Mouse (Mus musculus): ENCODE data around the gene Scube1. TPM values are rescaled to one million over a fixed set of nuclear protein-coding genes. Genes with fewer than 3 reads are reported as not detected.

Scube1 gene
- total RNA-seq (2015; ENCODE audit: low replicate concordance), result not detected in 2 replicates
- total RNA-seq (2017; ENCODE audit: low replicate concordance), result not detected in 2 replicates

DNA sequence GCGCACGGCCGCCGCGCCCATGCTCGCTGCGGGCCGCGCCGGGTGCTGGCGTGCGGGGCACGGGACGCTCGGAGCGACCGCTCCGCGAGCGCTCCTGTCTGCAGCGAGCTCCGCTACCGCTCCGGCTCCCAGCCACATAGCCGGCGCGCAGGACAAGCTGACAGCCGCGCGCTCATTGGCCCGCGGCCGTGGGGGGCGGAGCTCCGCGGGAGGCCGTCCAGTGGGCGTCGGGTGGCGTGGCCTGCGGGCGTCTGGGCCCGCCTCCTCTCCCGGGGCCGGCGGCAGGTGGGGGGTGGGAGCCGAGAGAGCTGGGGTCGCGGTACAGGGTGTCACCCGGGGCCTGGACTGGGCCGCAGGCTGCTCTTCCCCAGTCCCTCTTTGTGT, at the start of gene Scube1:
Scube1 (minus strand) TSS at position 136 of the 384 bp plus-strand sequence.
- 0 out of 2 replicates have a peak, but pooled peaks have one; percentile 50 for ATAC-seq (replicated peaks; ENCODE audit: low FRiP score, poor library complexity, severe bottlenecking)

DNA sequence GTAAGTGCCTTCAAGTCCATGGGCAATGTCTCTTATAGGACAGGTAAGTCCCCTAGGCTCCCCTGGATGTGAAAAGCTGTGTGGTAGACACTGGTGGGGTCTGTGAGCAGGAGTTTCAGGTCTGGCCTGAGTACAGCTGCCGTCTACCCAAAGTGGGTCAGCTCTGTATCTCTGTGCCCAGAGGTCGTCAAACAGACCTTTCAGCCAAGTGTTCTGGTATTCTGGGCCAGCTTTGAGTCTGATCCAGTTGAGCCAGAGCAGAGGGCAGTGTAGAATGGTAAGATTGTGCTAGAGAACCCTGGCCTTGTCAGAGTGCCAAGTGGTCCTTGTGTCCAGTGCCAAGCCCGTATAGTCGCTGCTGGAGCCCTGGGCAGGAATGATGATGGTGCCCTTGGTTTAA, 48.1 kb upstream of the Scube1 start:
- ATAC-seq (replicated peaks; ENCODE audit: low FRiP score, poor library complexity, severe bottlenecking), result no peak

DNA sequence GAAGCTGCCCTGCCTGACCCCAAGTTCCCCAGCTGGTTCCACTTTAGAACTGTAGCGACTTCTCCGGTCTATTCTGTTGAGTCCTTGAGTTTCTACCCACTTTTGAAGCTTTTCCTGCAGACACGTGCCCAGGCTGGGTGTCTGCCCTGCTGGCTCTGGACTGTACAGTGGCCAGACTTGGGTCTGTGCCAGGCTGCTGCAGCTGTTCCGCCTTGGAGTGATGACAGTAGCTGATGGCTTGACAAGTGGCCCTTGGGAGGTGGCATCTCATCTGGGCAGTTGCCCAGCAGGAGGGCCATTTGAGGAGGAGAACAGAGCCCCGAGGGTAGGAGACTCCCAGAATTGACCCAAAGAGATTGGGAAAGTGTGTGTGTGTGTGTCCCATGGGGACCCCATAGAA, 47.6 kb upstream of the Scube1 start:
- no peak for ATAC-seq (replicated peaks; ENCODE audit: low FRiP score, poor library complexity, severe bottlenecking)

DNA sequence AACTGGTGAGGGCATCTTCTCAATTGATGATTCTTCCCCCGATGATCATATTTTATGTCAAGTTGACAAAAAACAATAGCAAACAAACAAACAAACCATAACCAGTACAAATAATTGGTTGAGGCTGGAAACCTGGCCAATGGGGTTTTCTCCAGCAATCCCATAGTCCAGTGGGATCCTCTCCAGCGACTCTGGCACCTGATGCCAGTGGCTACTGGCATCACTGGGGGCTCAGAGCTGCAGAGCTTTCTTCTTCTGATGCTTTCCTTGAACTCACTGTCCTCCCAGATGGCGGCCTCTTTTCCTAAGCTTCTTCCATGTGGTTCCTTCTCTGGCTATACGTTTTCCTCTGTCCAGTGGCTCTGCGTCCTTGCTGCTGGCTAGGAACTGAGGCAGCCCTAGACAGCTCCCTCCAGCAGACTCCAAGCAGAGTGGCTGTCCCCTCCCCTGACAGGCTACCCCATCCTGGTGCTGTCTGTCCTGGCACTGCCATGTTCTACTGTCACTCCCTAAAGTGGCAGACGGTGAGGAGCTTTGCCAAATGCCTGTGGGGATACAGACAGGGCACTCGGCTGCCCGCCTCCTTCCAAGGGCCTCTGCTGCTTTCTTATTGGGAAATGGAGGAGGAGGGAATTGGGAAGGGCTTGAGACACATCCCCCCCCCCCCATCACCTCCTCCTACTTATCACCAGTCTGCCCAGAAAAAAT, 46.7 kb upstream of the Scube1 start:
- ATAC-seq (replicated peaks; ENCODE audit: low FRiP score, poor library complexity, severe bottlenecking), result no peak

DNA sequence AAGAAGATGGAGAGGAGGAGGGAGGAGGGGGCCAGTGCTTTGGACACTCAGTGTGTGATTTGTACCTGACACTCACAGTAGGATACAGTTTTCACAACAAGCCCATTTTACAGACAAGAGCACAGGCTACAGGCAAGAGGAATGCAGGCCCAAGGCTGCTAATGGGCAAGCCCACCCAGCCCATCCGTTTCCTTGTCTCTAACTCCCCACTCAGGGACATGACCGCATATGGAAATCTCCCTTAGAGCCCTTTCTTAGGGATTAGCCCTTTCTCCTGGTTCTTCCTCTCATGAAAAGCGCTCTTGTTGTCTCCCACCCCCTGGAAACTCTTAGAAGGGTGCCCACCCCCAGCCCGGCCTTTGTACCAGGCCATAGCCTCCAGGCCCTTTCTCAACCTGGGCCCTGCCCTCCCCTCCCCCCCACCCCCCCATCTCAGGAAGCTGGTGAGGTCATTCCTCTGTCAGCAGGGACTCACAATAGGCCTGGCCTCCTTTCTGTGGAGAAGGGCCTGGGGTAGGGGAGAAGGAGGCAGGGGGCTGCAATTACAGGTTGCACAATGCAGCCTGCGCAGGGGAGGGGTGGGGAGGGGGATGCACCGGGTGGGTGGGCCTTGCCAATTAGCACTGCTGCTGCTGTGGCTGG, 40.7 kb upstream of the Scube1 start:
- no peak for ATAC-seq (replicated peaks; ENCODE audit: low FRiP score, poor library complexity, severe bottlenecking)

DNA sequence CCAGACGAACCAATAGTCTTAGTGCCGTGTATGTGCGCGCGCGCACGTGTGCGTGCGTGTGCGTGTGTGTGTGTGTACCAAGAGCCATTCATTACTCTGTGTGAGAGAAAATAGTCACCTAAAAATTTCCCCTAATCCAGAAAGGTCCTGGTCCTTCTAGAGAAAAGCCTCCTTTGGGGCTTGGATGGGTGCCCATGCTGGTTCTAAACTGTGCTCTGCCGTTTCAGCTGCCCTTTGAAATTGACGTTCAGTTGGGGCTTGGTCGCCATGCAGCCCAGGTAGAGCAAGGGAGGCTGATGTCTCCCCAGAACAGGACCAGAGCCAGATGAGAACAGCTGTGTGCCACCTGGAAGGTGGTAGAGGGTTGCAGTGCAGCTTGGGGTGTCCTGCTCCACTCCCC, 36.7 kb upstream of the Scube1 start:
- no peak for ATAC-seq (replicated peaks; ENCODE audit: low FRiP score, poor library complexity, severe bottlenecking)

DNA sequence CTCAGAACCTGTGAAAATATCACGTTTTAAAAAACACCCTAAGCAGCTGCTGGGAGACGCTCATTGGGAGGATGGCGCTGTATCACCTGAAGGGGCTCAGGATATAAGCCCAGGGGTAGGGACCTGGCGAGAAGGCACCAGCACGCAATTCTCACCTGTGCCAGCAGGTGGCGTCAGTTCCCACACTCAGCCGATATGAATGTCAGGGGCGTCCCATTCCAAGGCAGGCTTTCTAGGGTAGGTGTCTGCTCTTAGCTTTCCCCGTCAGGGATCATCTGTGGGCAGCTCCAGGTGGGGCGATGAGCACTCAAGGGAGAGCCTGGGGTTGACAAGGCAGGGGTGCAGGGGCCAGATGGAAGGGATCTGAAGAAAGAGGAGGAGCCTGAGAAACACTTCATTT, 35.9 kb upstream of the Scube1 start:
- no peak for ATAC-seq (replicated peaks; ENCODE audit: low FRiP score, poor library complexity, severe bottlenecking)

DNA sequence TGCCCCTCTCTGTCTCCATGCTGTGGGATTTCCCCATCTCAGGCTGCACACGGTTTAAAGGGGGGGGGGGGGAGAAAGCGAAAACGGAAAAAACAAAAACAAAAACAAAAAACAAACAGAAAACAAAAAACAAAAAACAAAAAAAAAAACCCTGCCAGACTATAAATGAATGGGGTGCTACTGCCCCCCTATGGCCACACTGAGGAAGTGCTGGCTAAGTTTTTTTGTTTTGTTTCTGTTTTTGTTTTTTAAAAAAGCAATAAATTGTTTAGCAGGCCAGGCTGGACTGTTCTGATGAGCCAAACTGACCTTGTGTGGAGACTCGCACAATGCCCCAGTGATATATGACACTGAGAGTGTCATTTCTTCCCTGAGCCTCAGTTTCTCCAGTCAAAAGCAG, 34.1 kb upstream of the Scube1 start:
- no peak for ATAC-seq (replicated peaks; ENCODE audit: low FRiP score, poor library complexity, severe bottlenecking)

DNA sequence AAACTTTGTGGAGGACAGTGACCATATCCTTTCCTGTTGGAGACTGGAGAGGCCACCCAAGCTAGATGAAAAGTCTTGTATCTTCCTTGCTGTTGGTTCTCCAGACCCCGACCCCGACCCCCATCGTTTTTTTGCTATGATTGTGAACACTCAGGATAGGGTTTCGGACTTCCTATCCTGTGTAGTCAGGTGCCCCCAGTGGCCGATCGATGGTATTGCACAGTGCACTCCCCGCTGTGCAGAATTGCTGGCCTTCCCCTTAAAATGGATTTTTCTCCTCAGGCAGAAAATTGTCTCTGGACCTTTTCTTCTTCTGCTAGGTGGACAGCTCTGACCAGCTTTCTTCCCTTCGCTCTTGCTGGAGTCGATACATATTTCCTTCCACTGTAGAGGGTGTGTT, 31.9 kb upstream of the Scube1 start:
- ATAC-seq (replicated peaks; ENCODE audit: low FRiP score, poor library complexity, severe bottlenecking), result no peak

DNA sequence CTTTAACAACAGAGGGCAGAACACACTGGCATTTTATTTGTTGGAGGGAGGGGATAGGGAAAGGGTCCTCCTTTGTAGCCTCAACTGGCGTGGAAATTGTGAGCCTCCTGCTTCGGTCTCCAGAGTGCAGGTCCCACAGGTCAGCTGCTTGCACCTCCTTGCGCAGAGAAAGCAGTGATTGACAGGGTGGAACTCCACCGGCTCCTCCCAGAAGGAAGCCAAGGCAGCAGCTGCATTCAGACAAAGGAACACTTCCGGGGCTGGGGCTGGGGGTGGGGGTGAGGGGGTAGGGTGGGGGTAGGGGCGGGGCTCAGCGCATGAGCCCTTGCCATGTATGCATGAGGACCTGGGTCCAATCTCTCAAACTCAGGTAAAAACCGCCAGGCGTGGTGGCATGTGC, 24.6 kb upstream of the Scube1 start:
- ATAC-seq (replicated peaks; ENCODE audit: low FRiP score, poor library complexity, severe bottlenecking), result no peak

DNA sequence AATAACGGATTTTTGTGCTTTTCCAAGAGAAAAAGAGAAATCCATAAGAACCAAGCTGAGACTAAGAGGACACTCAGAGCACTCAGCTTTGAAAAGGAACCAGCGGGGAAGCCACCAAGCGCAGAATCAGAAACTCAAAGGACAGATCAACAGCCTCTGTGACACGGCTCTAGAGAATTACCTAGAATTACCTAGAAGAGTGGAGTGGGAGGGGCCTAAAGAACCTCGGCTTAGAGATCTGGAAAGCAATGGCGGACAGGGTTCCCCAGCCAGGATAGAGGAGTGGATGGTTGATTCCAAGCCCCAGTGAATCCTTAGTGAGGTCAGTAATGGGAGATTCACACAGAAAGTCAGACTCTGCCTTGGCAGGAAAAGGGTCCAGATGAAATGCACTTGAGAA, 24.2 kb upstream of the Scube1 start:
- no peak for ATAC-seq (replicated peaks; ENCODE audit: low FRiP score, poor library complexity, severe bottlenecking)

DNA sequence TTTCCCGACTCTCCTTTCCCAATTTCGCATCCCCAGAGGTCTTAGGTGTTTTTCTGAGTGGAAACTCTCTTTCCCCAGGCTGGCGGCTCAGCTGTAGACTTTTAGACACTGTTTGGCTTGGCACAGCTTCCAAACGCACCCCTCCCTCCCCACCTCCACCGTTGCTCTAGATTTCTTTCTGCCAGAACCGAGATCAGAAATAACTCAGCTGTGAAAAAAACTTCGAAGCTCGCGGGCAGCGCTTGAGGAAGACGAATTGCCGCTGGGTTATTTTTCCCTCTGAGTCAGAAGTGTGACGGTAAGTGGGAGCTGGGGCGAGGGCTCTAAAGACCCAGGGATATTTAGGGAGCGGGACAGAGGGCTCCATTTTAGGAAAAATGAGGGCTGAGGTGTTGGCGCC, 21.5 kb upstream of the Scube1 start:
- ATAC-seq (replicated peaks; ENCODE audit: low FRiP score, poor library complexity, severe bottlenecking), result no peak

DNA sequence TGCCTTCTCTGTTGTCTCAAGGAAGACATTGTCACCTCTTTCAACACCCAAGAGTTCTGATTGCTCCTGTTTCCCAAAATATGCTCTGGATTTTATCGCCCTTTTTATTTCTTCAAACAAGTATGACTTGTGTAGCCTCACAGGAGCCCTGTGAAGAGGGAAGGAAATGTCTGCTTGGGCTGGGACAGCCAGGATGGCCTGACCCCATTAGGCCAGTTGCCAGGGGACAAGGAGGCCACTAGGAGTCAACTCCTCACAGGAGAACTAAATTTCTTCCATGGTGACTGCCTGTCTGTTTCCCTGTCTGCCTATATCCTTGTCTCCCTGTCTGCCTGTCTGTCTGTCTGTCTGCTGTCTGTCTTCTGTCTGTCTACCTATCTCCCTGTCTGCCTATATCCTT, 17.2 kb upstream of the Scube1 start:
- ATAC-seq (replicated peaks; ENCODE audit: low FRiP score, poor library complexity, severe bottlenecking), result no peak

DNA sequence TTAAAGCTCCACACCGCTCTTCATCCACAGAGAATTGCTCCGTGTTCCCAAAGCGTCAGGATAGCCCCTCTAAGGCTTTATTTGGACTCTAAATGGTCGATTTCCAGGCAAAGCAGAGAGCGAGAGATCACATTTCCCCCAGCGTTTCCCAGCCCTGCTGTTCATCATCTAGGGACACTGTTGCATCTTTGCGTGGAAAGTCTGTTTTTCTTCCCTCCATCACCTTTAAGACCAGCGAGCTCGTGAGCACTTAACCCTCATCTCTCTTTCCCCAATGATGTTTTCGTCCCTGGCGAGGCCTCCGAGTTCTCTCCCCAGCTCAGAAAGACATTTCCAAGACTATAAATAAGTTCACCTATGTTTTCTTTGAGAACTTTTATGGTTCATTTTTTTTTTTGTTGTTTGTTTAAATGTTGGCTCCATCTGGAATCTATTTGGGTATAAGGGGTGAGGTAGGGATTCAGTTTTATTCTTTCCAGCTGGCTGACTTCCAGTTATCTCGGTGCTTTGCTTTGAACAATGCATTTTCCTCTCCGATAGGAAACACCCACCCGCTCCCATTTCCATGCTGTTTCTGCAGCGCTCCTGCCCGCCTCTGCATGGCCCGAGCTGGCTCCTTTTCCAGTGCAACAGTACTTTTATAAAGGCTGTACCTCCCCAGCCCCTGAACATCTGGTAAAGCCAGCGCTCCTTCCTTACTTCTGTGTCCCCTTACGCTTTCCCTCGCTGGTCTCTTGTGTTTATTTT, 16.0 kb upstream of the Scube1 start:
- ATAC-seq (replicated peaks; ENCODE audit: low FRiP score, poor library complexity, severe bottlenecking), result no peak

DNA sequence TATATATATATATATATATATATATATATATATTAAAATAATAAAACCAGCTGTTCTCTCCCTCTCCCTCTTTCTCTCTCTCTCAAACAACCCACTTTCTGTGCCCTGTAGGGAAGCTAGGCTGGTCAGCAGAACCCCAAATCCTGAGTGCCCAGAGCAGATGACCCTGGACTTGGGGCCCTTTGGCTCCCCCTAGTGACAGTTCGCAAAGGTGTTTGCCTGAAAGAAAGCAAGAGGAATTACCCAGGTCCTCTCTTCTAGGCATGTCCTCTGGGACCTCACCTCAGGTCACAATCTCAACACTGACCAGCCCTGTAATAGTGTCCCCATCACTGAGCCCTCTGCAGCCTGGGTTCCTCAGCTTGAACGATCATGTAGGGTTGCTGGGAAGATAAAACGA, 2.8 kb upstream of the Scube1 start:
- no peak for ATAC-seq (replicated peaks; ENCODE audit: low FRiP score, poor library complexity, severe bottlenecking)

DNA sequence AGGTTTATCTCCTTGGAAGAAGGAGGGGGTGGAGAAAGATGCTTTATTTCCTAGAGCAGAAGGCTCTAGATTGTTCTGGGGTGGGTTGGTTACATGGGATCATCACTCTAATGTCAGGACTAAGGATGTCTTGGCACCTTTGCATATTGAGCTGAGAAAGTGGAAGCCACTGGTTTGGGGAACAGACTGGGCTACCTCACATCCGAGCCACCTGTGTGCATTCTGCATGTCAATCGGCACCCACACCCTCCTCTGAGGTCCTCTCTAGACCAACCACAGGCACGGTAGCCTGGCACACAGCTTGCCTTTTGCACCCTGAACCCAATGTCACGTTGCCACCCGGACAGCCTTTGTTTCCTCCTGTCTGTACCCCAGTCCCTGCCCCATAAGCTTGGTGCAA, 1.9 kb upstream of the Scube1 start:
- no peak for ATAC-seq (replicated peaks; ENCODE audit: low FRiP score, poor library complexity, severe bottlenecking)

DNA sequence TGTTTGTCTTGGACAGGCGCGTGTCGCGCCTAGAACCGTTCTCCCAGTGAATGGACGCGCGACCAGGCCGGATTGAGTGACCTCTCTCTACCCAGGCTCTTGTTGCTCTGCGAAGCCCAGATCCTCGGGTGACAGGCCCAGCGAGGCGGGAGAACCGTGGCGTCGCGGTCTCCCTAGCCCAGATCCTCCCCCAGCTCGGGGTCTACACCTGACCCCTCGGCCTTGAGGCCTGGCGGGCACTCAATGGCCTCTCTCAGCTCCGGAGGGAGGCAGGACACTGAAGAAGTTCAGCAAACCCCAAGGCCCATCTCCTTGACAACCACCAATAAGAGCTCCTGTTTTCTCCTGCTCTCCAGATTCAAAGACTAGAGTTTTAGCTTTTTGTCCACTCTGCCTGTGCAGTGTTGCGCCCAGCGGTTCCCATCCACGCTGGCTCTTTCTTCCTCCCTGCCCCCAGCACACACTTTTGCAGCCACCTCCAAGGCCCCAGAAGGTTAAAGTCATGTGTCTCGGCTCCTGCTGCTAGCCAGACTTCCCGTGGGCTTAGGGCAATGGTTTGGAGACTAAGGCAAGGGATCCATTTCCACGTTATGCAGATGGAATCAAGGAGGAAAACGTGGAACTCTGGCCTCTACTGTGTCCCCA, 857 bp upstream of the Scube1 start:
- no peak for ATAC-seq (replicated peaks; ENCODE audit: low FRiP score, poor library complexity, severe bottlenecking)

DNA sequence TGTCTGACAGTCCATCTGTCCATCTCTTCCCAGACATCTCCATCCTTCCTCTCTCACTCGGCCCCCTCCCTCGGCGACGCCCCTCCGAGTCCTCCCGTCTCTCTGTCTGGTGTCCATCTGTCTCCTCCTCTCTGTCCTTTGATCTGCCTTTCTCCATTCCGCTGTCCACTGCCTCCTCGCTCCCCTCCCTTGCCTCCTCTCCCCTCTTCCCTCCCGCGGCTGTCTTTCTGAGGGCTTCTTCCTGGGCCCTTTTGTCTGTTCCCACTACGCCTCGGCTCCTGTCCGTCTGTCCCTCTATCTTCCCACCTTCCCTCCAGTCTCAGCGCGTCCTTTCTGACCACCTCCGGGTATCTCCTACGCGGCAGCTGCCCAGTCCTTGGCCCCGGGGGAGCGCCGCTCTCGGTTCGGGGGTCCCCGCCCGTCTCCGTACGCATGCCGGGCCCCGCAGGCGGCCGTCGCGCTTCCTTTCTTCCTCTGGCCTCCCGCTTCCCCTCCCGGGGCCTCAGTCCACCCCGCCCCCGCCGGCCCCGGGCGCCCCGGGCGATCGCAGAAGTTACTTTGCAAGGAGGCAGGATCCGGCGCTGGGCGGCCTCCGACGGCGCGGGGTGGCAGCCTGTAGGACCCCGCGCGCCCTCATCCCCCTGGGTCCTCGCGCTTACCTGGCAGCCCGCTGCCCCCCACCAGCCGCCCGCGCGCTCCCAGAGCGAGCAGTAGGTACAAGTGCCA, 498 bp downstream of the Scube1 start:
- ATAC-seq (replicated peaks; ENCODE audit: low FRiP score, poor library complexity, severe bottlenecking), result no peak

DNA sequence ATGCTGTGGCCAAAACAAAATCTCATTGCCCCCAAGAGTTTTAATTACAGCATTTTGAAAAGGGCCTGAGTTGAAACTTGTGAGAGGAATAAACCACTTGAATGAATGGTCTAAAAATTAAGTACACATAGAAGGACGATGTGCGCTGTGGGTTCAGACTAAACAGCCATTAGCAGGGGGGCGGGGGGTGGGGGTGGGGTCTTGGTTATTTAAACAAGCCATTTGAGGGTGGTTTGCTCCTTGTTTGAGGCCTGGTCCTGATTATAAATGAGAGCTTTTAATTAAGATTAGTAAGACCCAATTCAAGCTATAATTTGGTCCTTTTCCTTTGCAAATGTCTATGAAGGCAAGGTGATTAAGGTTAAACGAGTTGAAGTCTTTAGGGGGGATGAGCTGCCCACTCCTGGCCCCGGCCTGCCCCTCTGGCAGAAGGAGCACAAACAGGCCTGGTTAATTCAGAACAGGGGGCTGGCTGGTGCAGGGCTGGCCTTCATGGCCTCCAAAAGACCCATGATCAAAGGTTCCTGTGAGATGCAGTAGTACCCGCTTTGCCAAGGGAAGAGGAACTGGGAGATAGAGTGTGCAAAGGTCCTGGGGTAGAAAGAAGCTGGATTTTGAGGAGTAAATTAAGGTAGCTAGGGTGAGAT, 9.1 kb downstream of the Scube1 start:
- ATAC-seq (replicated peaks; ENCODE audit: low FRiP score, poor library complexity, severe bottlenecking), result no peak
